ENCODE assay signal across 8 mouse cellular contexts in the genomic region with DNA sequence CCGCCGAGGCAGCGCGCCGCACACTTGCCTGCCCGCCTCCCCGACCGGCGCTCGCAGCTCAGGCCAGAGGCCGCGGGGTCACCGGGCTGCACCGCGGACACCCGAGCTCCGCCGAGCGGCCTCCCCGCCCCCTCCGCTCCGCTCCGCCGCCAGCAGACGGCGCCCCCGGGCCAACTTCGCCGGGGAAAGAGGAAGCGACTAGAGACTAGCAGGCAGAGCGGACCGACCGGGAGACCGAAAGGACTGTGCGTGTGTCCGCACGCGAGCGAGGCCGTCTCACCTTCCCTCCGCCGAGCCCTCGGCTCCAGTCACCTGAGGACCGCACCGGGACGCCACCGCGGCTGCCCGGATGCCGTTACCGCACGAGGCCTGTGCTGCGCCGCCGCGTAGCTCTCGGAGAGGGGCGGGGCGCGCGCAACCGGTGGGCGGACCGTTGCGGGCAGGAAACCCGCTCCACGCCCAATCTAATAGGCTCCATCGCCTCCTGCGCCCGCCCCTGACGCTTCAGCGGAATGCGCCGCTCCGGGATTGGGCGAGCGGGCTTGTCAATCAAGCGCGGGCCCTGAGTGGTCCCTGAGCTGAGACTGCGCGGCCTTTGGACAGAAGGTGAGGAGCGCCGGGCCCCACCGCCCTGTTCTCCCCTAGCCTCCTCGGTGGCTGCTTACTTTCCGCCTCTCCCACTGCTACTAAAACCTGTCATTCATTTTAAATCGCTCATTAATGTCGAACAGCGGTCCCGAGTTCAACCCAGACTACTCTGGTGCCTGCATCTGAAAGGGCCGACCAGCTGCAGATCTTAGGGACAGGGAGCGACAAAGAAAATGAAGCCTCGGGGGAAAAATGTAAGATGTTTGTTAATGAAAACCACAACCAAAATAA. TPM values are rescaled to one million over a fixed set of nuclear protein-coding genes. Genes with fewer than 3 reads are reported as not detected.
A peak's percentile ranks its signal among the peaks of the same experiment; 100 is the strongest.
DNase-seq lines count a peak whose midpoint lies in the region; ATAC-seq and TF ChIP-seq lines count a peak whose summit lies in the region.

TSS of gene Nck1 (minus strand) at position 420 of the 879 bp plus-strand sequence.

- WGBS in hindbrain, embryonic 10.5 days = under 1% methylated on average over 93 of the region's 93 CpGs
- under 1% methylated on average over 60 of the region's 93 CpGs for WGBS in lung, postnatal 0 days

- H3K9ac ChIP-seq in lung, postnatal 0 days (replicated peaks; ENCODE audit: low read depth) = peak within 1 kb of the TSS; percentile 87

- peak; percentile 99 for ATAC-seq in frontal cortex, adult (ENCODE audit: low TSS enrichment)
- ATAC-seq in lung, postnatal 0 days = peak; percentile 99

- no peak for TF ChIP-seq EP300 in lung, postnatal 0 days (IDR thresholded peaks at IDR 0.05)

- peak; percentile 99 for DNase-seq in MN1 (ENCODE audit: low spot score)
- peak; percentile 99 for DNase-seq in cerebellum, adult 9-10 months
- peak; percentile 98 for DNase-seq in hindbrain, embryonic 10.5 days (ENCODE audit: low spot score)
- peak; percentile 99 for DNase-seq in layer of hippocampus, adult 9-11 months
- peak; percentile 99 for DNase-seq in lung, postnatal 0 days (ENCODE audit: low spot score)
- peak; percentile 97 for DNase-seq in ovary, postnatal 14 days (ENCODE audit: low spot score)
- peak; percentile 100 for DNase-seq in thymus, postnatal 14 days

- H3K4me2 ChIP-seq in lung, postnatal 0 days (replicated peaks; ENCODE audit: low read depth, low read length) = peak within 1 kb of the TSS; percentile 72

- peaks cover 11% of the 10 kb centered on the region for H3K9me3 ChIP-seq in hindbrain, embryonic 10.5 days
- H3K9me3 ChIP-seq in lung, postnatal 0 days (ENCODE audit: low read length) = peaks cover 5% of the 10 kb centered on the region; the same call in 1 of the 2 replicates

- TF ChIP-seq CTCF in lung, postnatal 0 days (IDR thresholded peaks at IDR 0.05) = peak; percentile 81

- peaks cover 25% of the 10 kb centered on the region for H3K4me1 ChIP-seq in hindbrain, embryonic 10.5 days (replicated peaks)
- peaks cover 6% of the 10 kb centered on the region; the same call in 1 of the 2 replicates for H3K4me1 ChIP-seq in lung, postnatal 0 days (ENCODE audit: insufficient read depth, low read depth, low read length)

- H3K27ac ChIP-seq in hindbrain, embryonic 10.5 days = peak within 1 kb of the TSS; percentile 96
- peak within 1 kb of the TSS; percentile 96 for H3K27ac ChIP-seq in lung, postnatal 0 days (ENCODE audit: low read length)

- peaks cover 15% of the 10 kb centered on the region for H3K36me3 ChIP-seq in hindbrain, embryonic 10.5 days
- no peaks in the 10 kb centered on the region; the same call in 1 of the 2 replicates for H3K36me3 ChIP-seq in lung, postnatal 0 days (ENCODE audit: insufficient read depth, low read length)

- peak within 1 kb of the TSS; percentile 95 for H3K4me3 ChIP-seq in hindbrain, embryonic 10.5 days
- H3K4me3 ChIP-seq in lung, postnatal 0 days (ENCODE audit: low read depth, low read length) = peak within 1 kb of the TSS; percentile 94

- H3K27me3 ChIP-seq in hindbrain, embryonic 10.5 days (ENCODE audit: insufficient read depth, poor library complexity, severe bottlenecking) = no peaks in the 10 kb centered on the region
- no peaks in the 10 kb centered on the region for H3K27me3 ChIP-seq in lung, postnatal 0 days (replicated peaks; ENCODE audit: insufficient read depth, low read length)

RNA-seq across cellular contexts. Expression of gene Nck1, which starts in this region (rescaled TPM):
- 56.0 and 62.1 TPM in 2 replicates for polyA plus RNA-seq in hindbrain, embryonic 10.5 days (2016; fragmentation: Nextera tagmentation; extraction: Ambion mirVana)
- polyA plus RNA-seq in lung, postnatal 0 days (2015; fragmentation: Nextera tagmentation; extraction: Ambion mirVana) = 77.9 and 87.8 TPM in 2 replicates

Comparison
In these comparisons a context has a peak if more than half of its experiments do, and no peak if none do; other contexts are left out.
1. Peak in every context shown above with its lines: DNase-seq, ATAC-seq, H3K4me3 ChIP-seq and H3K27ac ChIP-seq.